Mouse (Mus musculus) bone marrow macrophage, adult 2 months (primary cell): ENCODE results near the gene Gm20441.

Experiments
- CTCF ChIP-seq: IDR thresholded peaks from 2 replicates; pipeline ENCODE4 v1.5.1; 2012; ENCODE audit warnings: low read depth, mild to moderate bottlenecking, low read length, moderate library complexity
- POLR2A ChIP-seq: IDR thresholded peaks from 2 replicates; pipeline ENCODE4 v1.6.1; 2012; ENCODE audit warnings: mild to moderate bottlenecking, low read depth, low read length, borderline replicate concordance

DNA sequence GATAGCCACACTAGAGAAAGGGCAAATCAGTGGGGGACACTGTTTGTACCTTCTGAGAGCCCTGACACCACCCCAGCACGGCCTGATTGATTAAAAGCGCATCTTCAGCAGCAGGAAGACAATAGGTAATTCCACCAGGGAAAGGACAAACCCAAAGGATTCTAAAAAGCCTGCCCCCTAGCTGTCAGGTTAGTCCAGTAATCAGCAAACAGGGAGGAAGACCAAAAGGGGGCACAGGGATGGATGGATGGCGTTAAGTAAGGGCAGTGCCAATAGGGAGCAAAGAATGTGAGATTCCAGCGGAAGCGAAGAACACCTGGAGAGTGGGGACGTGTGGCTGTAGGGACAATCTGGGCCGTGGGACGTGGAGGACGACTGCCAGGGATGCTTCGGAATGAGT, 37.9 kb upstream of the Gm20441 start:
- TF ChIP-seq POLR2A (no peak), CTCF (no peak)
